Mouse (Mus musculus) adrenal gland, adult 2 months (tissue): Measurements from ENCODE around the gene Foxk1. TPM values are rescaled to one million over a fixed set of nuclear protein-coding genes. Genes with fewer than 3 reads are reported as not detected.

Experiments used
- DNase-seq: peaks from one replicate; pipeline ENCODE4 v3.0.0; 2021
- polyA plus RNA-seq: library from polyadenylated mRNA; depleted of rRNA; stranded (reverse); fragments of >200 nt; gene quantifications from 2 replicates; pipeline ENCODE4 v1.2.3, GENCODE M21; 2012
- total RNA-seq, 2 experiments: library from RNA; stranded (reverse); gene quantifications; 2 replicates each; pipeline ENCODE4 v1.2.3; 2021

The Foxk1 gene
- total and polyA plus RNA-seq, 3 experiments: 18.2 to 24.6 (median 19.7) TPM

GRCm38 (mm10) chr5:142387716-142388115 lies 13.6 kb upstream of the Foxk1 start:
- DNase-seq: no peak

GRCm38 (mm10) chr5:142391691-142392090 lies 9.6 kb upstream of the Foxk1 start:
- no peak for DNase-seq

GRCm38 (mm10) chr5:142394602-142395252 lies 6.6 kb upstream of the Foxk1 start:
- DNase-seq: no peak

GRCm38 (mm10) chr5:142395909-142396308 lies 5.4 kb upstream of the Foxk1 start:
- DNase-seq: no peak

GRCm38 (mm10) chr5:142400181-142400883 lies 965 bp upstream of the Foxk1 start:
- DNase-seq: peak; percentile 49

- no peak for DNase-seq
Observed at GRCm38 (mm10) chr5:142401641-142402625, 636 bp downstream of the Foxk1 start.

GRCm38 (mm10) chr5:142403694-142404093 lies 2.4 kb downstream of the Foxk1 start:
- DNase-seq: peak; percentile 46

GRCm38 (mm10) chr5:142404307-142404706 lies 3.0 kb downstream of the Foxk1 start:
- DNase-seq: no peak

GRCm38 (mm10) chr5:142405426-142405825 lies 4.1 kb downstream of the Foxk1 start:
- no peak for DNase-seq

GRCm38 (mm10) chr5:142406401-142406800 lies 5.1 kb downstream of the Foxk1 start:
- DNase-seq: no peak

GRCm38 (mm10) chr5:142406937-142407336 lies 5.6 kb downstream of the Foxk1 start:
- DNase-seq: no peak

- no peak for DNase-seq
Observed at GRCm38 (mm10) chr5:142407381-142407780, 6.1 kb downstream of the Foxk1 start.

GRCm38 (mm10) chr5:142409169-142409568 lies 7.9 kb downstream of the Foxk1 start:
- no peak for DNase-seq

GRCm38 (mm10) chr5:142410348-142410747 lies 9.1 kb downstream of the Foxk1 start:
- no peak for DNase-seq

GRCm38 (mm10) chr5:142412678-142413385 lies 11.5 kb downstream of the Foxk1 start:
- peak; percentile 63 for DNase-seq

GRCm38 (mm10) chr5:142413723-142414445 lies 12.6 kb downstream of the Foxk1 start:
- DNase-seq: no peak

- DNase-seq: no peak
Observed at GRCm38 (mm10) chr5:142415401-142415800, 14.1 kb downstream of the Foxk1 start.

GRCm38 (mm10) chr5:142416070-142416775 lies 14.9 kb downstream of the Foxk1 start:
- DNase-seq: no peak

- DNase-seq: no peak
Observed at GRCm38 (mm10) chr5:142417104-142417503, 15.8 kb downstream of the Foxk1 start.

GRCm38 (mm10) chr5:142417876-142418275 lies 16.6 kb downstream of the Foxk1 start:
- no peak for DNase-seq
